Mouse (Mus musculus) limb, embryonic 12.5 days (tissue): ENCODE measurements around the gene Slc24a1. TPM values are rescaled to one million over a fixed set of nuclear protein-coding genes. Genes with fewer than 3 reads are reported as not detected.
"Not testable (repeated sequence)": the region's sequence is repeated elsewhere in the genome, so short reads cannot be mapped to it uniquely, and the experiment has no call there.

Experiments
- ATAC-seq: fragments of 200-750 bp; cut with Nextera tagmentation; 2 replicates; pipeline ENCODE4 v1.8.0; 2017; ENCODE audit warnings: low read depth, moderate TSS enrichment; ENCODE audit not compliant: insufficient number of reproducible peaks, insufficient read depth, low FRiP score, low TSS enrichment
- H3K27ac ChIP-seq: fragments of 300-500 bp; sonication (generic); 2 replicates; pipeline ENCODE4 v1.5.1; 2016; ENCODE audit warnings: mild to moderate bottlenecking, moderate library complexity
- H3K27me3 ChIP-seq: fragments of 300-500 bp; sonication (generic); 2 replicates; pipeline ENCODE4 v1.6.1; 2016; ENCODE audit warnings: mild to moderate bottlenecking, moderate library complexity
- H3K36me3 ChIP-seq: fragments of 300-500 bp; sonication (generic); 2 replicates; pipeline ENCODE4 v1.6.1; 2016; ENCODE audit warnings: mild to moderate bottlenecking, moderate library complexity
- H3K4me1 ChIP-seq: fragments of 300-500 bp; sonication (generic); replicated peaks from 2 replicates; pipeline ENCODE4 v1.6.1; 2016
- H3K4me2 ChIP-seq: fragments of 300-500 bp; sonication (generic); 2 replicates; pipeline ENCODE4 v1.6.1; 2016; ENCODE audit warnings: mild to moderate bottlenecking, moderate library complexity
- H3K4me3 ChIP-seq: fragments of 300-500 bp; sonication (generic); replicated peaks from 2 replicates; pipeline ENCODE4 v1.5.1; 2016; ENCODE audit warnings: mild to moderate bottlenecking
- H3K9ac ChIP-seq: fragments of 300-500 bp; sonication (generic); replicated peaks from 2 replicates; pipeline ENCODE4 v1.6.1; 2016; ENCODE audit warnings: mild to moderate bottlenecking, moderate library complexity
- H3K9me3 ChIP-seq: fragments of 300-500 bp; sonication (generic); 2 replicates; pipeline ENCODE4 v1.6.1; 2016; ENCODE audit warnings: mild to moderate bottlenecking, moderate library complexity
- WGBS: fragments of 180-500 bp; shearing (Covaris S2); methylation state at CpG from one replicate; pipeline ENCODE4 v1.1.7; 2016; 5-methylcytosine and 5-hydroxymethylcytosine counted together
- polyA plus RNA-seq: library from polyadenylated mRNA; unstranded; fragments of >200 nt; fragmentation: Nextera tagmentation; extraction: Ambion mirVana; gene quantifications from 2 replicates; pipeline ENCODE4 v1.2.1, GENCODE M21; 2016

Gene Slc24a1
- polyA plus RNA-seq, result 0.08 and 0.09 TPM in 2 replicates

- Histone ChIP-seq H3K9me3 (no peaks in the 10 kb centered on the region), H3K4me3 (no peak within 1 kb of the TSS), H3K27ac (no peak within 1 kb of the TSS), H3K4me1 (no peaks in the 10 kb centered on the region), H3K4me2 (no peak within 1 kb of the TSS), H3K9ac (no peak within 1 kb of the TSS), H3K36me3 (no peaks in the 10 kb centered on the region), H3K27me3 (peaks cover 62% of the 10 kb centered on the region)
- ATAC-seq, result no peak
- WGBS, result 34% methylated on average over 11 of the region's 11 CpGs
Observed at GRCm38 (mm10) chr9:64951161-64951657, at the start of gene Slc24a1. Slc24a1 (minus strand) TSS chr9:64951607.

- ATAC-seq, H3K27me3 ChIP-seq, H3K27ac ChIP-seq, H3K4me3 ChIP-seq, H3K9me3 ChIP-seq, H3K9ac ChIP-seq, H3K4me2 ChIP-seq, H3K4me1 ChIP-seq: not testable (repeated sequence)
- H3K36me3 ChIP-seq, result peaks cover 87% of the 10 kb centered on the region
- WGBS, result 95% methylated on average over 1 of the region's 1 CpGs
Observed at GRCm38 (mm10) chr9:64995464-64995863, 44.1 kb upstream of the Slc24a1 start.

- no peak for ATAC-seq
- H3K27me3 ChIP-seq, result no peaks in the 10 kb centered on the region
- no peaks in the 10 kb centered on the region for H3K9me3 ChIP-seq
- no peak overlapping the region for H3K27ac ChIP-seq
- no peak overlapping the region for H3K9ac ChIP-seq
- peaks cover 95% of the 10 kb centered on the region for H3K36me3 ChIP-seq
- no peak overlapping the region for H3K4me3 ChIP-seq
- no peaks in the 10 kb centered on the region for H3K4me1 ChIP-seq
- 89% methylated on average over 7 of the region's 7 CpGs for WGBS
- H3K4me2 ChIP-seq, result no peak overlapping the region
Observed at GRCm38 (mm10) chr9:64990291-64990690, 38.9 kb upstream of the Slc24a1 start.

- H3K27ac ChIP-seq, result no peak overlapping the region
- H3K4me2 ChIP-seq, result no peak overlapping the region
- H3K4me3 ChIP-seq, result no peak overlapping the region
- no peaks in the 10 kb centered on the region for H3K27me3 ChIP-seq
- peaks cover 98% of the 10 kb centered on the region for H3K36me3 ChIP-seq
- no peak for ATAC-seq
- H3K9me3 ChIP-seq, result no peaks in the 10 kb centered on the region
- no peak overlapping the region for H3K9ac ChIP-seq
- 86% methylated on average over 6 of the region's 6 CpGs for WGBS
- H3K4me1 ChIP-seq, result no peaks in the 10 kb centered on the region
Observed at GRCm38 (mm10) chr9:64988443-64988842, 37.0 kb upstream of the Slc24a1 start.

- Histone ChIP-seq H3K27me3 (no peaks in the 10 kb centered on the region), H3K27ac (no peak overlapping the region), H3K36me3 (peaks cover 98% of the 10 kb centered on the region), H3K9me3 (no peaks in the 10 kb centered on the region), H3K4me2 (no peak overlapping the region), H3K4me3 (no peak overlapping the region), H3K4me1 (no peaks in the 10 kb centered on the region), H3K9ac (no peak overlapping the region)
- ATAC-seq, result no peak
- WGBS, result 94% methylated on average over 2 of the region's 2 CpGs
Observed at GRCm38 (mm10) chr9:64987651-64988050, 36.2 kb upstream of the Slc24a1 start.

GRCm38 (mm10) chr9:64985807-64986206, 34.4 kb upstream of the Slc24a1 start:
- 86% methylated on average over 9 of the region's 9 CpGs for WGBS

GRCm38 (mm10) chr9:64985037-64985794, 33.8 kb upstream of the Slc24a1 start:
- ATAC-seq, result no peak
- Histone ChIP-seq H3K27ac (no peak overlapping the region), H3K9ac (no peak overlapping the region), H3K9me3 (no peaks in the 10 kb centered on the region), H3K4me3 (no peak overlapping the region), H3K4me2 (no peak overlapping the region), H3K36me3 (peaks cover 99% of the 10 kb centered on the region), H3K27me3 (no peaks in the 10 kb centered on the region), H3K4me1 (no peaks in the 10 kb centered on the region)
- WGBS, result 83% methylated on average over 8 of the region's 8 CpGs

More at GRCm38 (mm10) chr9:64985807-64986206, 34.4 kb upstream of the Slc24a1 start:
- H3K9me3 ChIP-seq, result no peaks in the 10 kb centered on the region
- H3K9ac ChIP-seq, result no peak overlapping the region
- H3K27ac ChIP-seq, result no peak overlapping the region
- H3K4me2 ChIP-seq, result no peak overlapping the region
- no peaks in the 10 kb centered on the region for H3K27me3 ChIP-seq
- no peaks in the 10 kb centered on the region for H3K4me1 ChIP-seq
- ATAC-seq, result no peak
- no peak overlapping the region for H3K4me3 ChIP-seq
- H3K36me3 ChIP-seq, result peaks cover 99% of the 10 kb centered on the region

- no peak overlapping the region for H3K4me3 ChIP-seq
- H3K27ac ChIP-seq, result no peak overlapping the region
- WGBS, result 67% methylated on average over 1 of the region's 1 CpGs
- ATAC-seq, result no peak
- H3K9ac ChIP-seq, result no peak overlapping the region
- H3K36me3 ChIP-seq, result peaks cover 99% of the 10 kb centered on the region
- H3K4me1 ChIP-seq, result no peaks in the 10 kb centered on the region
- H3K4me2 ChIP-seq, result no peak overlapping the region
- H3K27me3 ChIP-seq, result no peaks in the 10 kb centered on the region
- H3K9me3 ChIP-seq, result no peaks in the 10 kb centered on the region
Observed at GRCm38 (mm10) chr9:64981904-64982303, 30.5 kb upstream of the Slc24a1 start.

- WGBS, result 82% methylated on average over 3 of the region's 3 CpGs
- H3K9ac ChIP-seq, result no peak overlapping the region
- no peak for ATAC-seq
- no peak overlapping the region for H3K4me2 ChIP-seq
- H3K4me1 ChIP-seq, result no peaks in the 10 kb centered on the region
- H3K27me3 ChIP-seq, result no peaks in the 10 kb centered on the region
- no peak overlapping the region for H3K27ac ChIP-seq
- no peaks in the 10 kb centered on the region for H3K9me3 ChIP-seq
- no peak overlapping the region for H3K4me3 ChIP-seq
- H3K36me3 ChIP-seq, result peaks cover 98% of the 10 kb centered on the region
Observed at GRCm38 (mm10) chr9:64980548-64980947, 29.1 kb upstream of the Slc24a1 start.

GRCm38 (mm10) chr9:64960978-64961320, 9.5 kb upstream of the Slc24a1 start:
- Histone ChIP-seq H3K36me3 (peaks cover 37% of the 10 kb centered on the region), H3K27ac (peak overlapping the region; percentile 85), H3K27me3 (no peaks in the 10 kb centered on the region), H3K9ac (peak overlapping the region; percentile 86), H3K4me2 (peak overlapping the region; percentile 57), H3K9me3 (no peaks in the 10 kb centered on the region), H3K4me1 (peaks cover 12% of the 10 kb centered on the region), H3K4me3 (peak overlapping the region; percentile 72)
- WGBS, result 0% methylated on average over 16 of the region's 17 CpGs
- no peak for ATAC-seq

GRCm38 (mm10) chr9:64960117-64960977, 8.9 kb upstream of the Slc24a1 start, which contains the start of gene Ints14:
Ints14 (plus strand) TSS chr9:64960905.
- peak; percentile 91 for ATAC-seq
- WGBS, result 3% methylated on average over 29 of the region's 29 CpGs
- no peaks in the 10 kb centered on the region for H3K27me3 ChIP-seq
- peak within 1 kb of the TSS; percentile 72 for H3K4me3 ChIP-seq
- H3K36me3 ChIP-seq, result peaks cover 31% of the 10 kb centered on the region
- H3K4me1 ChIP-seq, result peaks cover 12% of the 10 kb centered on the region
- peak within 1 kb of the TSS; percentile 85 for H3K27ac ChIP-seq
- peak within 1 kb of the TSS; percentile 86 for H3K9ac ChIP-seq
- peak within 1 kb of the TSS; percentile 57 for H3K4me2 ChIP-seq
- no peaks in the 10 kb centered on the region for H3K9me3 ChIP-seq
